Mouse (Mus musculus) cerebellum, adult 2 months (tissue): ENCODE measurements around the gene Frmd4a. TPM values are rescaled to one million over a fixed set of nuclear protein-coding genes. Genes with fewer than 3 reads are reported as not detected.
"Not testable (repeated sequence)": the region's sequence is repeated elsewhere in the genome, so short reads cannot be mapped to it uniquely, and the experiment has no call there.

Experiments
- DNase-seq, 2 experiments: peaks; one replicate each; pipeline ENCODE4 v3.0.0; 2021
- H3K27ac ChIP-seq: fragments of 200-500 bp; 2 replicates; pipeline ENCODE4 v1.5.1; 2012; ENCODE audit warnings: low read length, control low read depth, inconsistent platforms; ENCODE audit not compliant: insufficient read depth
- H3K27me3 ChIP-seq: fragments of 200-500 bp; 2 replicates; pipeline ENCODE4 v1.6.1; 2012; ENCODE audit warnings: inconsistent platforms, mild to moderate bottlenecking, low read length, moderate library complexity; ENCODE audit not compliant: control insufficient read depth, insufficient read depth
- H3K4me1 ChIP-seq: fragments of 200-500 bp; 2 replicates; pipeline ENCODE4 v1.6.1; 2011; ENCODE audit warnings: low read length; ENCODE audit not compliant: control insufficient read depth, insufficient read depth
- H3K4me3 ChIP-seq: fragments of 200-500 bp; replicated peaks from 2 replicates; pipeline ENCODE3; 2011; ENCODE audit warnings: mild to moderate bottlenecking, low read depth, low read length, control low read depth; ENCODE audit not compliant: insufficient read depth
- CTCF ChIP-seq: fragments of 200-500 bp; IDR thresholded peaks from 2 replicates; pipeline ENCODE4 v1.5.1; 2011; ENCODE audit warnings: low read depth, mild to moderate bottlenecking, control low read depth, low read length, moderate library complexity, borderline replicate concordance; ENCODE audit not compliant: insufficient read depth
- POLR2A ChIP-seq: fragments of 200-500 bp; IDR thresholded peaks from 2 replicates; pipeline ENCODE4 v1.6.1; 2011; ENCODE audit warnings: low read length, control low read depth, borderline replicate concordance; ENCODE audit not compliant: insufficient read depth
- WGBS: fragments of 180-500 bp; shearing (Covaris S2); methylation state at CpG from one replicate; pipeline ENCODE4 v1.1.7; 2018; 5-methylcytosine and 5-hydroxymethylcytosine counted together
- polyA plus RNA-seq: library from polyadenylated mRNA; depleted of rRNA; stranded (reverse); fragments of >200 nt; gene quantifications from 2 replicates; pipeline ENCODE4 v1.2.3, GENCODE M21; 2012

Gene Frmd4a
- polyA plus RNA-seq, 1 experiment: 33.6 TPM

DNA sequence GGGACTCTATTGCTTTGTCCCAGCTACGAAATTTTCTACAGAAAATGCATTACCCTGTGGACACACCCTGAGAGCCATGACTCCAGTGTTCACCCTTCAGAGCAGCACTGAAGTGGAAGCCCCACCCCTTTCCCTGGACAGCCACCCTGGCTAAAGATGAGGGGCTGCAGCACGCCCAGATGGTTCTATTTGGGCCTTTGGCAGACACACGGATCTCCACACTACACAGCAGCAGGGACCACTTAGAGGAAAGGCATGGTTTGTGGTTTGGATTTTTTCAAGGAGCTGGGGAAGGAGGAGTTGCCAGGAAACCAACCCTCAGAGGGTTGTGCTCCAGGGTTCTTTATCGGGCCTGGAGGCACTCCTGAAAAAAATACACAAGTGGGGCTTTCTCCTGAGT is 539.9 kb downstream of the Frmd4a start:
- Histone ChIP-seq H3K4me1 (peaks cover 3% of the 10 kb centered on the region; the same call in 1 of the 2 replicates), H3K27me3 (no peaks in the 10 kb centered on the region), H3K4me3 (no peak overlapping the region), H3K27ac (no peak overlapping the region)
- DNase-seq: no peak
- TF ChIP-seq CTCF (no peak), POLR2A (no peak)
- WGBS: 57% methylated on average over 4 of the region's 4 CpGs

DNA sequence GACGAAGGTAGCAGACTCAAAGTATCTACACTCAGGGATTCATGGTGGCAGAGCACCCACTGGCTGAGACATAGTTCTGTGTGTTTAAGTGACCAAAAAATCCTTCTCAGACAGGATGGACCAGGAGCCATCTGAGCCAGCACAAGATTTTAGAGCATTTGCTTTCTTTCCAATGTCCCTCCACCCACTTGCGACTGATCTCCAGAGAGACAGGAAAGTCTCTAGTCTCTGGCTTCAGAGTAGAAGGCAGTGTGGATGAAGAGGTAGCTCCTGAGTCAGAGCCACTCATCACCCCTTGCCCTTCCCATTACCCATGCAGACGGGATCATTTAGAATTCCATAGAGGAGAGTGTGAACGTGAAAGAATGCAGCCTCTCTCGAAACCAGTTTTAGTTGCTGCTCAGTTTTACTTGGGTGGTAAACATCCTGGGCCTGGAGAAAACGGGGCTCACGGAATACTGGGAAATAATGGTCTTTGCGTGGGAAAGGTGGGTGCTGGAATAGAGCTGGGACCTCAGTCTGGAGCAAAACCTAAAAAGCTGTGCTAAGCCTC is 541.2 kb downstream of the Frmd4a start:
- DNase-seq: peak in 1 of 2 experiments; percentile 24
- TF ChIP-seq CTCF (no peak), POLR2A (no peak)
- peak overlapping the region; percentile 83 for H3K4me3 ChIP-seq
- H3K27me3 ChIP-seq: no peaks in the 10 kb centered on the region
- WGBS: 32% methylated on average over 8 of the region's 8 CpGs
- peak overlapping the region; percentile 1; the same call in 1 of the 2 replicates for H3K27ac ChIP-seq
- peaks cover 3% of the 10 kb centered on the region; the same call in 1 of the 2 replicates for H3K4me1 ChIP-seq

DNA sequence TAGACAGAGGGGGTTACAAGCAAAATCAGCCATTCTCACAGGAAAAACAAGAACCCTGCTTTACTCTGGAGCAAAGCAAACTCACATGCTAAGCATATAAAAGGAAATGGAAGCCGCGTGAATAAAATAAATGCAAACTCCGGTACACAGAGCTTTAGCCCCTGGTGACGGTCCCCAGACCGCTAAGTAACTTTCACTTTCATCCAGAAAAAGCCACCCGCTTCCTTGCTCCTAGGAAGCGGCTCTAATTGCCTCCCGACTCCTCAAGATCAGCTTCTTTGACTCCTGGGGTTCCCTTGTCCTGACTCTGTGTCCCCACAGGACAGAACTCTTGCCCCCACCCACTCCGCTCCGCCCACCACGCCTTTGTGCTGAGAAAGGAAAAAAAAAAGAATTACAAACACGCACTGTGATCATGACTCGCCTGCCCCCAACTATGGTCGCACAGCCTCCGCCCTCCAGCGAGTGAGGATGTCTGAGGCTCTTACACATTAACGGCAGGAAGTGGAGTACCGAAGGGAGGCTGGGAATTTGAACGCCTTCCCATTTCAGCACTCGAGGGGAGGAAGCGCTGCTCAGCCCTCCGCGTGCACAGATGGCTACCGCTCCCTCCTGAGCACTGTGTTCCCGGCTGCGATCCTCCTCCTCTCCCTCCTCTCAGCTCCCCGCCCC is 541.8 kb downstream of the Frmd4a start:
- peak; percentile 80 to 86 for DNase-seq
- TF ChIP-seq POLR2A: peak; percentile 58; the same call in 1 of the 2 replicates
- TF ChIP-seq CTCF: no peak

DNA sequence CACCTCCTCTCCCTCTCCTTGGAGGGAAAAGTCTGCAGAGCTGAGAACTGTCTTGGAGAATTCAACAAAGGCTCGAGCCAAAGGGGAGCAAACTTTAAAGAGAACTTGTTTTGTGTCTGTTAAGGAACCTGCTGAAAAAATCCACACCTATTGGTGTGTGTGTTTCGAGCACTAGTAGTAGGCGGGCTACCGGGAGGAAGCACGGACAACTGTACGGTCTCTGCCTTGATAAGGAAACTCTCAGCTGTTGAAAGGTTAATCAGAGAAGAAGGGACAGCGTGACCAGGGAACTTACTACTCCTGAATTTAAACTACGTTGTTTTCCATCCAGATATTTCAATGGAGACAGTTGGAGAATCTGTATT is 542.3 kb downstream of the Frmd4a start:
- H3K4me1 ChIP-seq: peaks cover 3% of the 10 kb centered on the region; the same call in 1 of the 2 replicates
- DNase-seq: no peak
- TF ChIP-seq POLR2A (no peak), CTCF (no peak)
- H3K27me3 ChIP-seq: no peaks in the 10 kb centered on the region
- 4% methylated on average over 8 of the region's 8 CpGs for WGBS
- H3K27ac ChIP-seq: no peak overlapping the region
- H3K4me3 ChIP-seq: peak overlapping the region; percentile 83

More for the DNA sequence above, 541.8 kb downstream of the Frmd4a start:
- peak overlapping the region; percentile 83 for H3K4me3 ChIP-seq
- H3K27ac ChIP-seq: peak overlapping the region; percentile 35
- WGBS: 1% methylated on average over 27 of the region's 27 CpGs
- peaks cover 3% of the 10 kb centered on the region; the same call in 1 of the 2 replicates for H3K4me1 ChIP-seq
- H3K27me3 ChIP-seq: no peaks in the 10 kb centered on the region

DNA sequence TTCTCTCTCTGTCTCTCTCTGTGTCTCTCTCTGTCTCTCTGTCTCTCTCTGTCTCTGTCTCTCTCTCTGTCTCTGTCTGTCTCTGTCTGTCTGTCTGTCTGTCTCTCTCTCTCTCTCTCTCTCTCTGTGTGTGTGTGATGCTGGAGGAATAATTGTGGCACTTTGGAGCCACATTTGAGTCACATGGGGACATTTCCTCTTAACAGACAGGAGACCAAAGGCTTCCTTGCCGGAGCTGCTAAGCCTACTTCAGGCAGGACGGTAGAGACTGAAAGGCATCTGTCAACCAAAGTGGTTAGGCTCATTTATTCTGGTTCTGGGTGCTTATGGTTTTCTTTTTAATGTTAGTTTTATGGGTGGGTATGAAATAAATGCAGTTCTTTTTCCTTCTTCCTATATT is 543.0 kb downstream of the Frmd4a start:
- 50% methylated on average over 2 of the region's 2 CpGs for WGBS
- peak overlapping the region; percentile 68 for H3K4me3 ChIP-seq
- H3K27ac ChIP-seq: not testable (repeated sequence)

DNA sequence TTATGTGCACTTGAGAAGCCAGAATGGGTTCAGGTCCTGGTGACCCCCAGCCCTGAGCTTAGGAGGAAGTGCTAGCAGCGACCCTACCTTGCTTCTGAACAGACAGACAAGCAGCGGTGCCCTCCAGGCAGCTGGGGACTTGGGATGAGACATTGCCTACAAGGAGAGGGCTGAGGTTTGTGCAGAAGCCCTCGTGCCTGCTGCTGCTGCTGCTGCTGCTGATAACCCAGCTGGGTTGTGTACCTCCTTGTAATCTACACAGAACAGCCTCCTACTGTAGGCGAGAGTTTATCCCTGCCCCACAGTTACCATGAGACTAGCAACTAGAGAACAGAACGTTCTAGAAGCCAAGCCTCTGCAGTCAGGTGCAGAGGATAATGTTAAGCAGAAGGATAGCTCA is 543.7 kb downstream of the Frmd4a start:
- DNase-seq: peak in 1 of 2 experiments; percentile 24
- TF ChIP-seq CTCF: no peak
- no peak for TF ChIP-seq POLR2A
- Histone ChIP-seq H3K27me3 (no peaks in the 10 kb centered on the region), H3K4me1 (peaks cover 3% of the 10 kb centered on the region; the same call in 1 of the 2 replicates), H3K4me3 (peak overlapping the region; percentile 68), H3K27ac (peak overlapping the region; percentile 73)
- 56% methylated on average over 5 of the region's 5 CpGs for WGBS

More for the DNA sequence above, 543.0 kb downstream of the Frmd4a start:
- DNase-seq, H3K27me3 ChIP-seq, H3K4me1 ChIP-seq: not testable (repeated sequence)

DNA sequence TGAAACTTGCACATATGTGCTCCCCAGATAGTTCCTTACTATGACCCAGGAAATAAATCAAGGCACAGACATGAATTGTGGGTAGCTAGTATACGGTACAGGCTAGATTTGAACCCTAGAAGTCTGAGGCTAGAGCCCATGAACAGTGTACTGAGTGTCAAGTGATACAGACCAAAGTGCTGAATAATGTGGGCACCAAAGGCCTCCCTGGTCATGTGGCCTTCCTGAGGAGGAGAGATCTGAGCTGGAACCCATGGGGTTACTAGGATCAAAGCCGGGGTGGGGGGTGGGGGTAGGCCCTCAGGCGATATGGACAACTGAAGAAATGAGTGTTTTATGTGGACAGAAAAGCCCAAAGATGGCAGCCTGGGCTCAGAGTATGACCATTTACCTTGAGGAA is 544.9 kb downstream of the Frmd4a start:
- H3K4me3 ChIP-seq: no peak overlapping the region
- no peak for DNase-seq
- 90% methylated on average over 3 of the region's 3 CpGs for WGBS
- peaks cover 3% of the 10 kb centered on the region; the same call in 1 of the 2 replicates for H3K4me1 ChIP-seq
- H3K27me3 ChIP-seq: no peaks in the 10 kb centered on the region
- TF ChIP-seq POLR2A: no peak
- no peak for TF ChIP-seq CTCF
- H3K27ac ChIP-seq: no peak overlapping the region

DNA sequence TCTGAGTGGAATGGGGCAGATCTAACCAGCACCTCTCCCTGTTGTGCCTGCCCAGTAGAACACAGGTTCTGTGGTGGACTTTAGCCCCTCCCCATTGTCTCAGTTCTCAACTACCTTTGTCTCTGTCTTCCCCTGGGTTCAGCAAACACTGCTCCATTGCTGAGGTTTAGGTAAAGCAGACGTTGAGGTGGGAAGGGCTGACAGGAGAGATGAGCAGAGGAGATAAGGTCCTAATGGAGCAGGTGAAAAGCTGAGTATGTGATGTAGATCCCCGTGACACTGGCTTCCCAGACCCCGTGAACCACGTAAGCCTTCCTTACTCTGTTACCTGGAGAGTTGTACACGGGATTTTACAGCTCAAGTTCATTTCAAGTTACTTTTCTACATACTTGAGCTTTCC is 545.3 kb downstream of the Frmd4a start:
- Histone ChIP-seq H3K27ac (no peak overlapping the region), H3K4me3 (peak overlapping the region; percentile 24), H3K4me1 (peaks cover 3% of the 10 kb centered on the region; the same call in 1 of the 2 replicates), H3K27me3 (no peaks in the 10 kb centered on the region)
- 87% methylated on average over 5 of the region's 5 CpGs for WGBS
- TF ChIP-seq POLR2A (no peak), CTCF (no peak)
- DNase-seq: no peak
